ENCODE assay signal across 10 mouse cellular contexts in genomic region chrX:51146351-51146750, GRCm38 (mm10). TPM values are rescaled to one million over a fixed set of nuclear protein-coding genes. Genes with fewer than 3 reads are reported as not detected.
A peak's percentile ranks its signal among the peaks of the same experiment; 100 is the strongest.
DNase-seq lines count a peak whose midpoint lies in the region; ATAC-seq lines count a peak whose summit lies in the region.
"Had no signal": no experiment of that assay in that cellular context is flagged by ENCODE, and none has a peak within 500 bp of the region (broad histone marks: within the 10 kb centered on the region; RNA-seq: fewer than 3 reads in every experiment).

No protein-coding gene starts in this region.

- H3K9me3 ChIP-seq in midbrain, embryonic 11.5 days (ENCODE audit: control insufficient read depth, low read length): no peaks in the 10 kb centered on the region
- no peaks in the 10 kb centered on the region for H3K9me3 ChIP-seq in midbrain, embryonic 10.5 days (replicated peaks)
- no peaks in the 10 kb centered on the region for H3K9me3 ChIP-seq in hindbrain, embryonic 16.5 days (ENCODE audit: control insufficient read depth, low read length)
- H3K9me3 ChIP-seq: heart, embryonic 13.5 days had no signal

- 41% methylated on average over 4 of the region's 4 CpGs for WGBS in midbrain, embryonic 11.5 days
- 39% methylated on average over 4 of the region's 4 CpGs for WGBS in midbrain, embryonic 10.5 days
- 31% methylated on average over 4 of the region's 4 CpGs for WGBS in hindbrain, embryonic 16.5 days

- H3K27me3 ChIP-seq in midbrain, embryonic 11.5 days (ENCODE audit: control insufficient read depth, insufficient read depth, low read length): no peaks in the 10 kb centered on the region
- H3K27me3 ChIP-seq in midbrain, embryonic 10.5 days (ENCODE audit: low read depth, poor library complexity, severe bottlenecking): no peaks in the 10 kb centered on the region
- no peaks in the 10 kb centered on the region for H3K27me3 ChIP-seq in hindbrain, embryonic 16.5 days (replicated peaks; ENCODE audit: control insufficient read depth, insufficient read depth, low read length)
- H3K27me3 ChIP-seq: heart, embryonic 13.5 days had no signal

- no peak overlapping the region for H3K27ac ChIP-seq in midbrain, embryonic 11.5 days (ENCODE audit: low read depth, low read length)
- H3K27ac ChIP-seq in midbrain, embryonic 10.5 days (replicated peaks): no peak overlapping the region
- no peak overlapping the region for H3K27ac ChIP-seq in hindbrain, embryonic 16.5 days (ENCODE audit: low read depth, low read length)
- H3K27ac ChIP-seq: heart, embryonic 13.5 days had no signal

- no peak overlapping the region for H3K9ac ChIP-seq in midbrain, embryonic 11.5 days (ENCODE audit: low read length)
- H3K9ac ChIP-seq in hindbrain, embryonic 16.5 days (ENCODE audit: low read depth, low read length): no peak overlapping the region
- H3K9ac ChIP-seq: heart, embryonic 13.5 days had no signal

- no peak for DNase-seq in frontal cortex, postnatal 14 days (ENCODE audit: low spot score in 2 of 2)
- DNase-seq in midbrain, embryonic 11.5 days (ENCODE audit: low spot score, missing footprints): peak; percentile 78
- DNase-seq in midbrain, embryonic 10.5 days (ENCODE audit: low spot score): no peak
- DNase-seq in cerebellum, postnatal 10 days: peak; percentile 37 to 40
- peak; percentile 9 to 35 for DNase-seq in kidney, postnatal 4 days
- no peak for DNase-seq in urinary bladder, adult 2 months (ENCODE audit: low spot score)

- ATAC-seq in frontal cortex, adult (ENCODE audit: low TSS enrichment): peak; percentile 74
- no peak for ATAC-seq in midbrain, embryonic 11.5 days (ENCODE audit: low FRiP score)
- ATAC-seq in hindbrain, embryonic 16.5 days: no peak

- H3K4me1 ChIP-seq in midbrain, embryonic 11.5 days (ENCODE audit: control insufficient read depth, insufficient read depth, low read length): no peaks in the 10 kb centered on the region
- H3K4me1 ChIP-seq in midbrain, embryonic 10.5 days: no peaks in the 10 kb centered on the region
- H3K4me1 ChIP-seq in hindbrain, embryonic 16.5 days (ENCODE audit: control insufficient read depth, insufficient read depth, low read depth, low read length): no peaks in the 10 kb centered on the region

- H3K36me3 ChIP-seq in midbrain, embryonic 11.5 days (ENCODE audit: control insufficient read depth, insufficient read depth, low read length): no peaks in the 10 kb centered on the region
- H3K36me3 ChIP-seq in midbrain, embryonic 10.5 days: no peaks in the 10 kb centered on the region
- H3K36me3 ChIP-seq in hindbrain, embryonic 16.5 days (ENCODE audit: control insufficient read depth, insufficient read depth, low read length): no peaks in the 10 kb centered on the region
- H3K36me3 ChIP-seq: heart, embryonic 13.5 days had no signal

- no peak overlapping the region for H3K4me2 ChIP-seq in midbrain, embryonic 11.5 days
- H3K4me2 ChIP-seq in hindbrain, embryonic 16.5 days (ENCODE audit: low read length): no peak overlapping the region
- H3K4me2 ChIP-seq: heart, embryonic 13.5 days had no signal

- H3K4me3 ChIP-seq in midbrain, embryonic 11.5 days (ENCODE audit: low read depth, low read length): no peak overlapping the region
- H3K4me3 ChIP-seq in midbrain, embryonic 10.5 days: no peak overlapping the region
- H3K4me3 ChIP-seq in hindbrain, embryonic 16.5 days (ENCODE audit: low read length): no peak overlapping the region
- H3K4me3 ChIP-seq: heart, embryonic 13.5 days; myocyte had no signal

RNA-seq across cellular contexts. Expression of gene Mbnl3, which starts 60.0 kb away (rescaled TPM):
- polyA plus RNA-seq in midbrain, embryonic 11.5 days (2014; fragmentation: Nextera tagmentation; extraction: Ambion mirVana): 4.2 and 4.3 TPM in 2 replicates
- polyA plus RNA-seq in midbrain, embryonic 10.5 days (2016; fragmentation: Nextera tagmentation; extraction: Ambion mirVana): 3.6 and 4.0 TPM in 2 replicates
- 7.3 and 7.9 TPM in 2 replicates for polyA plus RNA-seq in urinary bladder, adult 2 months (2012; rRNA removed)
- polyA plus RNA-seq in hindbrain, embryonic 16.5 days (2015; fragmentation: Nextera tagmentation; extraction: Ambion mirVana): 0.54 and 0.56 TPM in 2 replicates

Comparison
In these comparisons a context has a peak if more than half of its experiments do, and no peak if none do; other contexts are left out.
1. DNase-seq: peak in midbrain, embryonic 11.5 days (single experiment), cerebellum, postnatal 10 days (2 of 2) and kidney, postnatal 4 days (2 of 2); none in frontal cortex, postnatal 14 days (0 of 2), midbrain, embryonic 10.5 days (single experiment) and urinary bladder, adult 2 months (single experiment).